In genomic region chr9:30879248-30879946, GRCm38 (mm10) we compare ENCODE assay signal across 23 mouse cellular contexts.
"Had no signal": no experiment of that assay in that cellular context is flagged by ENCODE, and none has a peak within 500 bp of the region (broad histone marks: within the 10 kb centered on the region; RNA-seq: fewer than 3 reads in every experiment).

No protein-coding gene starts in this region.

- H3K9ac ChIP-seq: limb, embryonic 13.5 days; liver, embryonic 12.5 days; liver, embryonic 15.5 days; midbrain, embryonic 12.5 days; midbrain, embryonic 15.5 days; neural tube, embryonic 12.5 days; neural tube, embryonic 15.5 days; stomach, embryonic 15.5 days had no signal

- ATAC-seq: liver, embryonic 12.5 days; midbrain, embryonic 15.5 days had no signal

- H3K36me3 ChIP-seq: limb, embryonic 10.5 days; limb, embryonic 13.5 days; liver, embryonic 12.5 days; liver, embryonic 15.5 days; midbrain, embryonic 12.5 days; midbrain, embryonic 15.5 days; neural tube, embryonic 12.5 days; neural tube, embryonic 15.5 days; stomach, embryonic 15.5 days had no signal

- H3K4me2 ChIP-seq: limb, embryonic 13.5 days; liver, embryonic 12.5 days; liver, embryonic 15.5 days; midbrain, embryonic 12.5 days; midbrain, embryonic 15.5 days; neural tube, embryonic 12.5 days; neural tube, embryonic 15.5 days; stomach, embryonic 15.5 days had no signal

- H3K4me3 ChIP-seq: layer of hippocampus, adult 2 months; limb, embryonic 10.5 days; limb, embryonic 13.5 days; liver, embryonic 12.5 days; liver, embryonic 15.5 days; midbrain, embryonic 12.5 days; midbrain, embryonic 15.5 days; neural tube, embryonic 12.5 days; neural tube, embryonic 15.5 days; stomach, embryonic 15.5 days had no signal

- H3K27ac ChIP-seq: kidney, postnatal 0 days; layer of hippocampus, adult 2 months; limb, embryonic 10.5 days; limb, embryonic 13.5 days; liver, embryonic 12.5 days; liver, embryonic 15.5 days; macrophage; midbrain, embryonic 12.5 days; midbrain, embryonic 15.5 days; neural tube, embryonic 12.5 days; neural tube, embryonic 15.5 days; stomach, embryonic 15.5 days had no signal

- H3K4me1 ChIP-seq: limb, embryonic 10.5 days; limb, embryonic 13.5 days; liver, embryonic 12.5 days; liver, embryonic 15.5 days; midbrain, embryonic 12.5 days; midbrain, embryonic 15.5 days; neural tube, embryonic 12.5 days; neural tube, embryonic 15.5 days; stomach, embryonic 15.5 days had no signal

- DNase-seq: kidney, adult 2 months; kidney, postnatal 25 days; layer of hippocampus, adult 9-11 months; liver; lung, postnatal 14 days; right cerebral cortex, adult 18-20 months; right cerebral cortex, postnatal 14 days; right cerebral cortex, postnatal 4 days; spleen, adult 18-20 months; thymus, adult 18-20 months; thymus, postnatal 36 days had no signal

- H3K27me3 ChIP-seq: limb, embryonic 13.5 days; liver, embryonic 12.5 days; liver, embryonic 15.5 days; midbrain, embryonic 12.5 days; midbrain, embryonic 15.5 days; neural tube, embryonic 12.5 days; neural tube, embryonic 15.5 days; stomach, embryonic 15.5 days had no signal

- H3K9me3 ChIP-seq: limb, embryonic 10.5 days; limb, embryonic 13.5 days; liver, embryonic 12.5 days; liver, embryonic 15.5 days; midbrain, embryonic 12.5 days; midbrain, embryonic 15.5 days; neural tube, embryonic 12.5 days; neural tube, embryonic 15.5 days; stomach, embryonic 15.5 days had no signal
